Mouse (Mus musculus) thymus, adult 2 months (tissue): ENCODE measurements around the gene Akr1e1.
"Not testable (repeated sequence)": the region's sequence is repeated elsewhere in the genome, so short reads cannot be mapped to it uniquely, and the experiment has no call there.

ENCODE experiments used
- CTCF ChIP-seq: fragments of 200-500 bp; IDR thresholded peaks from 2 replicates; pipeline ENCODE4 v1.5.1; 2012; ENCODE audit warnings: mild to moderate bottlenecking, control low read depth, low read length, moderate library complexity, borderline replicate concordance; ENCODE audit not compliant: control insufficient read depth, poor library complexity, insufficient read depth; ENCODE audit errors: extremely low read depth
- POLR2A ChIP-seq: fragments of 200-500 bp; IDR thresholded peaks from 2 replicates; pipeline ENCODE4 v1.6.1; 2012; ENCODE audit warnings: mild to moderate bottlenecking, low read length, control low read depth, moderate library complexity; ENCODE audit not compliant: control insufficient read depth, poor library complexity, insufficient read depth; ENCODE audit errors: extremely low read depth

DNA sequence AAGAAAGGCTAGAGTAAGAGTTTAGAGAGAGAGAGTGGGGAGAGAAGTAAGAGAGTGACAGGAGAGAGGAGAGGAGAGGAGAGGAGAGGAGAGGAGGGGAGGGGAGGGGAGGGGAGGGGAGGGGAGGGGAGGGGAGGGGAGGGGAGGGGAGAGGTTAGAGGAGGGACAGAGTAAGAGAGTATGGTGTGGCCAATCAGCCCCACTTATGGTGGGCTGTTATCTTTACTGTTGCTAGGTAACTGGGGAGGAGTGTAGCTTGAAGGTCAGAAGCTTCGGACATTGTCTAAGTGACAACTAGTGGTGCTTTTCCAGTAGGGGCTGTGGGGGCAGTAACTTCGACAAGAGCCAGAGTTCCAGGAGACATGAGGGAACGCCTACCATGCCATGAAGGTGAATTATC, 5.5 kb downstream of the Akr1e1 start:
- TF ChIP-seq POLR2A, CTCF: not testable (repeated sequence)
